Mouse (Mus musculus) liver, embryonic 15.5 days (tissue): Measurements from ENCODE around the gene Ctsh. TPM values are rescaled to one million over a fixed set of nuclear protein-coding genes. Genes with fewer than 3 reads are reported as not detected.

ENCODE experiments used
- polyA plus RNA-seq: library from polyadenylated mRNA; unstranded; fragments of >200 nt; fragmentation: Nextera tagmentation; extraction: Ambion mirVana; gene quantifications from 2 replicates; pipeline ENCODE4 v1.2.1, GENCODE M21; 2015

Gene Ctsh
- polyA plus RNA-seq, 1 experiment from 2014 or later, result 123 TPM

Other genes with a start within 250 kb of the Ctsh start
- gene Rasgrf1, start 144.2 kb upstream of the Ctsh start, polyA plus RNA-seq, result not detected in 2 replicates
- 104 and 108 TPM in 2 replicates for gene Morf4l1, start 60.6 kb downstream of the Ctsh start, polyA plus RNA-seq
- gene Adamts7, start 108.9 kb downstream of the Ctsh start, polyA plus RNA-seq, result 0.71 TPM in 2 replicates
- gene Tbc1d2b, start 216.7 kb downstream of the Ctsh start, polyA plus RNA-seq, result 7.7 and 9.1 TPM in 2 replicates